Mouse (Mus musculus): ENCODE results near the gene Hddc3.

- TF ChIP-seq CTCF (IDR thresholded peaks at IDR 0.05; ENCODE audit: borderline replicate concordance, control insufficient read depth, extremely low read depth, insufficient read depth, low read length, poor library complexity) (no peak), POLR2A (IDR thresholded peaks at IDR 0.05; ENCODE audit: control insufficient read depth, extremely low read depth, insufficient read depth, low read length, poor library complexity) (no peak)
These were observed 11.5 kb upstream of the Hddc3 start for GRCm38 (mm10) chr7:80331433-80331832.

All from thymus, adult 2 months (tissue).